Mouse (Mus musculus): Measurements from ENCODE around the gene Gm8720. TPM values are rescaled to one million over a fixed set of nuclear protein-coding genes. Genes with fewer than 3 reads are reported as not detected.

The Gm8720 gene
- not detected for polyA plus RNA-seq (2017; shearing (Covaris generic))

GRCm38 (mm10) chr7:23067356-23067755, at the start of gene Gm8720:
Gm8720 (minus strand) TSS chr7:23067456.

GRCm38 (mm10) chr7:23055240-23055639, 12.0 kb downstream of the Gm8720 start, which contains the start of gene Vmn1r163:
Vmn1r163 (plus strand) TSS chr7:23055540.

DNA sequence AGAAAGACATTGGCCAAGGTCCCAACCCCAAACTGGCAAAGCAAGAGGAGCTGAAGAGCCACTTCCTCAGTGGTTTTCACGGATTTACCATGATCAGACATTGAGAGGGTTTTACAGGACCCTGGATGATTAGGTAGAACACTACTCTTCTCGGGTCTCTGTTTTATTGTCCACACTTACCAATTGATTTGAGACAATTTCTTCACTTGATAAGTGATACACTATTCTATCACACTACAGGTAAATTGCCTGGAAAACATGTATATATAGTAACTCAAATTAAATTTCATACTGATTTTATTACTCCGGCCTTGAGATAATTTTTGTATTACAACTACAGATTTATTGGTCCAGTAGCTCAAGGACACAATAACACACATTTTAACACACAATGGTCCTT, 47.4 kb downstream of the Gm8720 start, which contains the start of gene Gm4216:
Gene Gm4216 (minus strand): TSS at position 101 of the 400 bp plus-strand sequence.

Other genes starting within 250 kb of the Gm8720 start
- not detected for gene Vmn1r159, start 223.9 kb downstream of the Gm8720 start, polyA plus RNA-seq (2017; shearing (Covaris generic))
- gene Vmn1r160, start 196.2 kb downstream of the Gm8720 start, polyA plus RNA-seq (2017; shearing (Covaris generic)): not detected
- gene Gm4214, start 82.8 kb downstream of the Gm8720 start, polyA plus RNA-seq (2017; shearing (Covaris generic)): not detected
- not detected for gene Gm4216, start 47.5 kb downstream of the Gm8720 start, polyA plus RNA-seq (2017; shearing (Covaris generic))
- not detected for gene Vmn1r163, start 11.9 kb downstream of the Gm8720 start, polyA plus RNA-seq (2017; shearing (Covaris generic))
- gene Gm10662, start 77.0 kb upstream of the Gm8720 start, polyA plus RNA-seq (2017; shearing (Covaris generic)): not detected
- not detected for gene Vmn1r165, start 149.9 kb upstream of the Gm8720 start, polyA plus RNA-seq (2017; shearing (Covaris generic))
- not detected for gene Vmn1r166, start 184.2 kb upstream of the Gm8720 start, polyA plus RNA-seq (2017; shearing (Covaris generic))
- not detected for gene Gm6902, start 211.4 kb upstream of the Gm8720 start, polyA plus RNA-seq (2017; shearing (Covaris generic))
- gene Nlrp4e, start 233.7 kb upstream of the Gm8720 start, polyA plus RNA-seq (2017; shearing (Covaris generic)): not detected